Mouse (Mus musculus) heart, embryonic 16.5 days (tissue): ENCODE results near the gene Oaz3. TPM values are rescaled to one million over a fixed set of nuclear protein-coding genes. Genes with fewer than 3 reads are reported as not detected.

Experiments
- ATAC-seq: fragments of 200-750 bp; cut with Nextera tagmentation; replicated peaks from 2 replicates; pipeline ENCODE4 v1.8.0; 2017; ENCODE audit warnings: moderate number of reproducible peaks; ENCODE audit not compliant: insufficient read depth, low FRiP score; ENCODE audit errors: extremely low read depth
- H3K27ac ChIP-seq: fragments of 300-500 bp; sonication (generic); 2 replicates; pipeline ENCODE4 v1.5.1; 2014; ENCODE audit warnings: mild to moderate bottlenecking, low read length, control low read depth, moderate library complexity
- H3K27me3 ChIP-seq: fragments of 300-500 bp; sonication (generic); 2 replicates; pipeline ENCODE4 v1.6.1; 2014; ENCODE audit warnings: low read length, mixed read lengths; ENCODE audit not compliant: control insufficient read depth, insufficient read depth
- H3K36me3 ChIP-seq: fragments of 300-500 bp; sonication (generic); 2 replicates; pipeline ENCODE4 v1.6.1; 2014; ENCODE audit not compliant: control insufficient read depth, insufficient read depth
- H3K4me1 ChIP-seq: fragments of 300-500 bp; sonication (generic); 2 replicates; pipeline ENCODE4 v1.6.1; 2014; ENCODE audit warnings: low read length, mixed read lengths; ENCODE audit not compliant: control insufficient read depth, insufficient read depth
- H3K4me2 ChIP-seq: fragments of 300-500 bp; sonication (generic); 2 replicates; pipeline ENCODE4 v1.6.1; 2014; ENCODE audit warnings: low read depth, mild to moderate bottlenecking, control low read depth, low read length
- H3K4me3 ChIP-seq: fragments of 300-500 bp; sonication (generic); 2 replicates; pipeline ENCODE4 v1.5.1; 2014; ENCODE audit warnings: mild to moderate bottlenecking, control low read depth, low read length
- H3K9ac ChIP-seq: fragments of 300-500 bp; sonication (generic); 2 replicates; pipeline ENCODE4 v1.6.1; 2014; ENCODE audit warnings: low read length, control low read depth
- H3K9me3 ChIP-seq: fragments of 300-500 bp; sonication (generic); replicated peaks from 2 replicates; pipeline ENCODE4 v1.6.1; 2016; ENCODE audit warnings: low read length; ENCODE audit not compliant: control insufficient read depth
- whole genome bisulfite sequencing: fragments of 180-500 bp; shearing (Covaris S2); extraction: QIAGEN DNeasy Blood & Tissue Kit; methylation state at CpG from one replicate; pipeline ENCODE4 v1.1.7; 2014; 5-methylcytosine and 5-hydroxymethylcytosine counted together
- polyA plus RNA-seq: library from polyadenylated mRNA; unstranded; fragments of >200 nt; fragmentation: Nextera tagmentation; extraction: Ambion mirVana; gene quantifications from 2 replicates; pipeline ENCODE4 v1.2.1, GENCODE M21; 2015

The Oaz3 gene
- polyA plus RNA-seq, 1 experiment from 2014 or later, result 0.49 TPM

DNA sequence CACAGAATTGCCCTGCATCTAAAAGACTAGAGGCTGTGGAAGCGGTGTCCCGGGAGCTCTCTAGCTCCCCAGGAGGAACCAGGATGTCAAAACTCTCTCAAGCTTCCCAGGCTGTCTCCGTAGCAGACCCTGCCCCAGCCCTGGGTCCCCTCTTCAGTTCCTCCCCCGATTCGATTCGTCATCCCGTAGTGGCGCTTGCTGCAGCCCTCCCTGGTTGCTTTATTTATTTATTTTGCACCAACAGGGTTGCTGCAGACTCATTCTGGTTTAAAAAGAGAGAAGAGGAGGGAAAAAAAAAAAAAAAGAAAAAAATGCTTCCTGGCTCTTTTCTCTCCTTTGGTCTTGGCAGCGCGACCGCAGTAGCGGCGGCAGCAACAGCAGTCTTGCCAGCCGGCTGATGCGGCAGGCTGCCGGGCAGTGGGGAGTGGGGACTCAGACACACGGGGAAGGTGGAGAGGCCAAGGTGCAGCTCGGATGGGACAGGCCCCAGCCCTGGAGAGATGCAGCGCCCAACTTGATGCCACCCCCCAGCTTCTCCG, 44.7 kb downstream of the Oaz3 start:
- H3K36me3 ChIP-seq, result no peaks in the 10 kb centered on the region
- peaks cover 2% of the 10 kb centered on the region; the same call in 1 of the 2 replicates for H3K4me1 ChIP-seq
- peak overlapping the region; percentile 45 for H3K9ac ChIP-seq
- no peak overlapping the region for H3K27ac ChIP-seq
- 2% methylated on average over 20 of the region's 20 CpGs for WGBS
- H3K4me3 ChIP-seq, result peak overlapping the region; percentile 41
- ATAC-seq, result no peak
- H3K4me2 ChIP-seq, result peak overlapping the region; percentile 66
- H3K27me3 ChIP-seq, result peaks cover 45% of the 10 kb centered on the region
- H3K9me3 ChIP-seq, result no peaks in the 10 kb centered on the region

DNA sequence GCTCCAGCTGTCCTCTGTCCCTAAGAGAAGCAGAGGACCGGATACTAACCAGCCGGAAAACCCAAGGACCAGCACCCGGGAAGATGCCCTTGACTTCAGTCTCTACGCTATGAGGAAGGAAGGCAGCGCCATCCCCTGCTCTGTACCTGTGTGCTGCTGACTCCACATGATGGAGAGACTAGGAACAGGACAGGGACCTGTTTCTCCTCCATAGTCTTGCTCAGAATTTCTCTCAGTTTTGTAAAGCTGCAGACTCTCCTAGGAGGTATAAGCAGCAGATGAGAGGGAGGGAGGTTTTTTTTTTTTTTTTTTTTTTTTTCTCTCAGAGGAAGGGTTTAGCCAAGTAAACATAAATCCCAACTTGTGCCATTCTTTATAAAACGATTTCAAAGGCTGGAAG, 45.5 kb downstream of the Oaz3 start, which contains the start of gene Lingo4:
Gene Lingo4 (plus strand): TSS at position 301 of the 400 bp plus-strand sequence.
- peak within 1 kb of the TSS; percentile 41 for H3K4me3 ChIP-seq
- H3K36me3 ChIP-seq, result no peaks in the 10 kb centered on the region
- peaks cover 2% of the 10 kb centered on the region; the same call in 1 of the 2 replicates for H3K4me1 ChIP-seq
- H3K9me3 ChIP-seq, result no peaks in the 10 kb centered on the region
- peak within 1 kb of the TSS; percentile 45 for H3K9ac ChIP-seq
- ATAC-seq, result no peak
- H3K27me3 ChIP-seq, result peaks cover 45% of the 10 kb centered on the region
- H3K27ac ChIP-seq, result no peak within 1 kb of the TSS
- 69% methylated on average over 6 of the region's 6 CpGs for WGBS
- H3K4me2 ChIP-seq, result peak within 1 kb of the TSS; percentile 66

DNA sequence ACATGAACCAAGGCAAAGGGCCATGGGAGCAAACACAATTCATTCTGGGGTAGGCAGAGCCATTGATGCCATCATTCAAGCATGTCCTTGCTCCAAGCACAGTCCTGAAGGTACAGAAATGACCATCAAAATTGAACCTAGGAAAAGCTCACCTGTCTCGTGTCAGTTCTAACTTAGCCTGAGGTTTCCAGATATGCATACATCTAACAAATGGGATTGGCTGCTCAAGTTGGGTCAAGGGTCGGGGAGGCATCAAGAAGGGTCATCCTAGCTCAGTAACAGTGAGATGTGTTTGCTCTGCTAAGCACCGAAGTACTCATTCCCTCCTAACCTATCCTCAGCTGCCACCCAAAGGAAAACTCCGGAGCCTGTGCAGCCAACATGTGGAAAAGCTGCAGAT, 46.9 kb downstream of the Oaz3 start:
- Histone ChIP-seq H3K36me3 (no peaks in the 10 kb centered on the region), H3K4me3 (no peak overlapping the region), H3K4me2 (no peak overlapping the region), H3K9me3 (no peaks in the 10 kb centered on the region), H3K27me3 (peaks cover 32% of the 10 kb centered on the region), H3K9ac (no peak overlapping the region), H3K27ac (no peak overlapping the region), H3K4me1 (peaks cover 2% of the 10 kb centered on the region; the same call in 1 of the 2 replicates)
- ATAC-seq, result no peak
- WGBS, result 69% methylated on average over 4 of the region's 4 CpGs

DNA sequence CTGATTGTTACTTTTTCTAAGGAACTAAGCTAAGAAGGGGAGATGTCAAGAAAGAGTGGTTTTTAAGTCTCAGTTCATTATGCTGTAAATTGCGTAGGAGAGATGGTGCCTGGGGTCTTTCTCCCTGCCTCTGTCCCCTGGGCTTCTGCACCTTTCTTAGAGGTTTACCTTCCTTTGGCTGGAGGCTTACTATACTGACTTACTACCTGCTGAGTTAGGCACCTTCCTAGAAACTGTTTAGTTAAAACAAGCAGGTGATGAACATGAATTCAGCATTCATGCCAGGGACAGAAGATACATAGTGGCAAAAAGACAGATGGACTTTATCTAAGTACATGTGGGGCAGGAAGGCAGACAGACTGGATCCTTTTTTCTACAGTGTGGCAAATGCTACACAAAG, 47.4 kb downstream of the Oaz3 start:
- no peak for ATAC-seq
- Histone ChIP-seq H3K4me3 (no peak overlapping the region), H3K27ac (no peak overlapping the region), H3K9me3 (no peaks in the 10 kb centered on the region), H3K4me2 (no peak overlapping the region), H3K9ac (no peak overlapping the region), H3K4me1 (peaks cover 2% of the 10 kb centered on the region; the same call in 1 of the 2 replicates), H3K36me3 (no peaks in the 10 kb centered on the region), H3K27me3 (peaks cover 28% of the 10 kb centered on the region)
- 72% methylated on average over 1 of the region's 1 CpGs for WGBS

DNA sequence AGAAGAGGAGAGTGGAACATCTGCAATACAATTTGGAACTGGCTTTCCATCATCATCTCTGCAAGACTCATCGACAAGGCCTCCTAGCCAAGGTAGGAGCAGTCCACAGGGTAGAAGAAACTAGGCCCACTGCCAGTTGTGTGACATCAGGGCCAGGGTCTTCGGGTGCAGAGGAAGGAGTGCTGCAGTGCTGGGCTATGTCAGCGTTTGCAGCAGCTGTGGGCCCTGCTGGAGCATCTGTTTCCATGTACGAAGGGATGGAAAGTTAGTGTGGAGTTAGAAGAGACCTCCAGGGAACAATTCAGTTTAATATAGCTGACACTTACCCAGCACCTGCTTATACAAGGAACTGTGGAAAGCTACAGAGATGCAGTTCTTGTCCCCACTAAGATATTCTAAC, 50.7 kb downstream of the Oaz3 start:
- H3K4me3 ChIP-seq, result no peak overlapping the region
- H3K27me3 ChIP-seq, result peaks cover 12% of the 10 kb centered on the region
- H3K36me3 ChIP-seq, result no peaks in the 10 kb centered on the region
- H3K9ac ChIP-seq, result no peak overlapping the region
- no peak overlapping the region for H3K4me2 ChIP-seq
- ATAC-seq, result no peak
- WGBS, result 64% methylated on average over 4 of the region's 4 CpGs
- no peaks in the 10 kb centered on the region for H3K9me3 ChIP-seq
- H3K27ac ChIP-seq, result no peak overlapping the region
- no peaks in the 10 kb centered on the region for H3K4me1 ChIP-seq

DNA sequence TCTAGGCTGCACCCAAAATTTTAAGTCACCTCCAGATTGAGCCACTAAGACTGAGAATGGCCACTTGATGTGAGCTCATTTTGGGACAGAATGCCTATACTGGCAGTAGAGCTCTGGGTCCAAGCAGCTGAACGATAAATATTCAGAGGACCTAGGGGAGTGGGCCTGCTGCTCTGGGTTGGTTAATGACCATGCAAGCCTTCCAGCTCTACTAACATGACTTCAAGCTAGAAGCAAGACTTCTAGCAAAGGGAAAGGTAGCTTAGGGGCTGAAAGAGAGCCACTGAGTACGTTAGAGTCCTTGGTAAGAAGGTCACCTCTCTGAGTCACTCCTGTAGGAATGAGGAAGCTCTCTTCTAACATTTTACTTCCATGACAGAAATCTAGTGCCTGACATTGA, 51.6 kb downstream of the Oaz3 start:
- Histone ChIP-seq H3K27ac (no peak overlapping the region), H3K4me1 (no peaks in the 10 kb centered on the region), H3K27me3 (peaks cover 3% of the 10 kb centered on the region), H3K9ac (no peak overlapping the region), H3K4me3 (no peak overlapping the region), H3K4me2 (no peak overlapping the region), H3K36me3 (no peaks in the 10 kb centered on the region), H3K9me3 (no peaks in the 10 kb centered on the region)
- no peak for ATAC-seq
- WGBS, result 64% methylated on average over 2 of the region's 2 CpGs

DNA sequence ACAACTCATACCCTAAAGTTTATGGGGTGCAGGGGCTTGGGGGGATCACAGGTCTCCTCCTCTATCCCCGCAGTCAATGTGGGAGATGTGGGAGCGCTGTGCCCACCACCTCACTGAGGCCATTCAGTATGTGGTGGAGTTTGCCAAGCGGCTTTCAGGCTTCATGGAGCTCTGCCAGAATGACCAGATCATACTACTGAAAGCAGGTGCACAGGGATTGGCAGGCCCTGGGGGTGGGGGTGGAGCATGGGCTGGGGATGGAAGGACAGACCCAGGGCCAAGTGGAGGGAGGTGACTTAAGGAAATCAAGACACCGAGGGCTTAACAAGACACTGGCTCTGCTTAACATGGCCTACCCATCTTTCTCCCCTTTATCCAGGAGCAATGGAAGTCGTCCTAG, 52.7 kb downstream of the Oaz3 start:
- no peak overlapping the region for H3K27ac ChIP-seq
- H3K4me3 ChIP-seq, result no peak overlapping the region
- no peak overlapping the region for H3K4me2 ChIP-seq
- no peaks in the 10 kb centered on the region for H3K27me3 ChIP-seq
- H3K36me3 ChIP-seq, result no peaks in the 10 kb centered on the region
- H3K9ac ChIP-seq, result no peak overlapping the region
- ATAC-seq, result no peak
- H3K4me1 ChIP-seq, result no peaks in the 10 kb centered on the region
- no peaks in the 10 kb centered on the region for H3K9me3 ChIP-seq
- 78% methylated on average over 5 of the region's 5 CpGs for WGBS

DNA sequence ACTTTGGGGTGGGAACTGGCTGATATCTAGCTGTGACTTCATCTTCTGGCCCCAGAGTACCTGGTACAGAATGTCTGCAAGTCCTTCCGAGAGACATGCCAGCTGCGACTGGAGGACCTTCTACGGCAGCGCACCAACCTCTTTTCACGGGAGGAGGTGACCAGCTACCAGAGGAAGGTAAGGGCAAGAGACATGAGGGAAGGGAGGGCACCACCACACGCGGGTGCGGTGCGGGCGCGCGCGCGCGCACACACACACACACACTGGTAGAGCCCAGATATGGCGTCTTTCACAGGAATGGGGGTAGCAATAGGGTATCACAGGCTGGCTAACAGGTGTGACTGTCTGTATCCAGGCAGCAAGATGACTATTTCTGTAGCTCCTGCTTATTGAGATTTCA, 54.3 kb downstream of the Oaz3 start:
- H3K4me3 ChIP-seq, result no peak overlapping the region
- no peak for ATAC-seq
- H3K27me3 ChIP-seq, result no peaks in the 10 kb centered on the region
- H3K27ac ChIP-seq, result no peak overlapping the region
- no peak overlapping the region for H3K4me2 ChIP-seq
- no peaks in the 10 kb centered on the region for H3K36me3 ChIP-seq
- no peak overlapping the region for H3K9ac ChIP-seq
- WGBS, result 91% methylated on average over 16 of the region's 16 CpGs
- no peaks in the 10 kb centered on the region for H3K9me3 ChIP-seq
- no peaks in the 10 kb centered on the region for H3K4me1 ChIP-seq

DNA sequence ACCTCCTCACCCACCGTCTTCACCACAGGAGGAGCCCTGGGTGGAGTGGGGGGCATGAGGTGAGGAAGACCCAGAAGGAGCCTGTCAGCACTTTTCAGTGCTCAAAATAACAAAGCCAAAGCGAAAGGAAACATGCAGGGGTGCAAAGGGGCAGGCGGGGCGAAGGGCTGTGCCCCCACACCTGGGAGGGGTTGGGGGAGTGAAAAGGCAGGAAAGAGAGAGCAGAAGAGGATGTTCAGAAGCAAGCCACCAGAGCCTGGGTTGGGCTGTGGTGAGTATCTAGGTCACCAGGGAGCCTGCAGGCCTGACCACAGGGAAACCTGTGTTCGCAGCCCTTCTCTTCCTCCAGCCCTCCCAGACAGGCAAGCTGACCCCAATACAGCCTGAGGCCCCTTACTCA, 55.7 kb downstream of the Oaz3 start:
- 55% methylated on average over 5 of the region's 5 CpGs for WGBS
- H3K36me3 ChIP-seq, result no peaks in the 10 kb centered on the region
- H3K27ac ChIP-seq, result no peak overlapping the region
- no peak overlapping the region for H3K9ac ChIP-seq
- no peaks in the 10 kb centered on the region for H3K27me3 ChIP-seq
- H3K4me3 ChIP-seq, result no peak overlapping the region
- H3K4me1 ChIP-seq, result no peaks in the 10 kb centered on the region
- peak; percentile 29 for ATAC-seq
- H3K9me3 ChIP-seq, result no peaks in the 10 kb centered on the region
- no peak overlapping the region for H3K4me2 ChIP-seq
